Mouse (Mus musculus) layer of hippocampus, adult 2 months (tissue): ENCODE measurements at regions not wholly inside any gene's neighbourhood (a gene's known extent, or its start where the extent isn't known, plus 50 kb on each side); places are given as distances from the start of the nearest gene placed in this dataset.

Experiments
- DNase-seq, 2 experiments: peaks; one replicate each; pipeline ENCODE4 v3.0.0; 2022; ENCODE audit warnings: low spot score in 2 of 2
- H3K27ac ChIP-seq: fragments of 200-600 bp; 2 replicates; pipeline ENCODE4 v1.8.1; 2022
- H3K4me3 ChIP-seq: fragments of 200-600 bp; 2 replicates; pipeline ENCODE4 v1.8.1; 2022; ENCODE audit warnings: mild to moderate bottlenecking
- CTCF ChIP-seq: fragments of 200-600 bp; conservative IDR thresholded peaks from 2 replicates; pipeline ENCODE4 v1.8.1; 2022; ENCODE audit warnings: antibody characterized with exemption, mild to moderate bottlenecking, moderate library complexity
- microRNA-seq, 2 experiments: library from miRNA; unstranded; fragments of <30 nt; microRNA quantifications; one replicate each; pipeline ENCODE4 v1.2.0; 2021

GRCm38 (mm10) chr1:193421820-193422219 is 51.7 kb upstream of the Camk1g start:
- DNase-seq: no peak
- Histone ChIP-seq H3K27ac (no peak overlapping the region), H3K4me3 (no peak overlapping the region)
- no peak for TF ChIP-seq CTCF

GRCm38 (mm10) chr1:193421414-193421813 is 51.3 kb upstream of the Camk1g start:
- DNase-seq: no peak
- no peak for TF ChIP-seq CTCF
- H3K4me3 ChIP-seq: no peak overlapping the region
- no peak overlapping the region for H3K27ac ChIP-seq

Small RNA genes in the stretch of these regions (microRNA-seq; reads per million reads assigned to microRNA genes)
- 0.64 to 1.5 reads per million in 2 experiments for gene Mir205
